Mouse (Mus musculus) forelimb bud, embryonic 11.5 days (tissue): ENCODE measurements around the gene Farp2.
A peak's percentile ranks its signal among the peaks of the same experiment; 100 is the strongest.

ENCODE experiments used
- DNase-seq: peaks from one replicate; pipeline ENCODE4 v3.0.0-alpha.2; 2012; ENCODE audit warnings: low read depth, low spot score

Gene Farp2

DNA sequence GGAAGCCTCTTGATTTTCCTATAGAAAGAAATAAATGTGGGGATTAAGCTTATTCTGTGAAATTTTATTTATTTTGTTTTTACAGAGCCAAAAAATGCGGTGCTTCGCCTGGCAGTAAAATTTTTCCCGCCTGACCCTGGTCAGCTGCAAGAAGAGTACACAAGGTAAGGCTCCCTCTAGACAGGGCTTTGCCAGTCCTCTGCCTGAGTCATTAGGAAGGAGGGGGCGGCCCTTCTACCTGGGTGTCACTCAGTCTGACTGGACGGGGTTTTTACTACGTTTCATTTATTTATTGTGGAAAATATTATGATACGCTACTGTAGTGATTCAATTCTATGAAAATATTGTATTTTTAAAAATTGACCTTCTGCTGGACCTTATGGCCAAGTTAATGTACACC lies 51.3 kb downstream of the Farp2 start:
- no peak for DNase-seq

DNA sequence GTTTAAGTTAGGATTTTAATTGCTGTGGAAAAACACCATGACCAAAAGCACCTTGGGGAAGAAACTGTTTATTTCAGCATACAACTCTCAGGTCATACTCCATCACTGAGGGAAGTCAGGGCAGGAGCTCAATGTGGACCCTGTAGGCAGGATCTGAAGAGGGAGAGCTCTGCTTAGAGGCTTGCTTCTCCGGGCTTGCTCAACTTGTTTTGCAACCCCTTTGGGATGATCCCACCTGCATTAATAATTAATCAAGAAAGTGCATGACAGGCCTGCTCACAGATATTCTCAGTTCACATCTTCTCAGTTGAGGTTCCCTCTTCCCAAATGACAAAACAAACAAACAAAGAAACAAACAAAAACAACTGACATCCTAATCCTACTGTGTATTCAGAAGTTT lies 51.8 kb downstream of the Farp2 start:
- DNase-seq = no peak

DNA sequence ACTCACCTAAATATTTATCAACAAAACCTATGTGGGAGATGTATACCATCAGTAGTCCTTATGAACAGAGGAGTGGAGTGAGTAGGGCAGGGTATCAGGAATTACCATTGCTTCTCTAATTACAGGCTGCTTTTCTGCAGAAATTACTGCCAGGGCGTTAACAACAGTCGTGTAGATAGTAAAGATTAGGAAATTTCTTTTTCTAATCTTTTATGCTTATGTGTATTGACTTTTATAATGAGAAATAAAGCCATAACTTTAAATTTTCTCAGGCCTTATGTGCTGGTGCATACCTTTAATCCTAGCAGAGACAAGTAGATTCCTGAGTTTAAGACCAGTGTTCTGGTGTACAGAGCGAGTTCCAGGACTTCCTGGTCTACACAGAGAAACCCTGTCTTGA lies 52.9 kb downstream of the Farp2 start:
- no peak for DNase-seq

DNA sequence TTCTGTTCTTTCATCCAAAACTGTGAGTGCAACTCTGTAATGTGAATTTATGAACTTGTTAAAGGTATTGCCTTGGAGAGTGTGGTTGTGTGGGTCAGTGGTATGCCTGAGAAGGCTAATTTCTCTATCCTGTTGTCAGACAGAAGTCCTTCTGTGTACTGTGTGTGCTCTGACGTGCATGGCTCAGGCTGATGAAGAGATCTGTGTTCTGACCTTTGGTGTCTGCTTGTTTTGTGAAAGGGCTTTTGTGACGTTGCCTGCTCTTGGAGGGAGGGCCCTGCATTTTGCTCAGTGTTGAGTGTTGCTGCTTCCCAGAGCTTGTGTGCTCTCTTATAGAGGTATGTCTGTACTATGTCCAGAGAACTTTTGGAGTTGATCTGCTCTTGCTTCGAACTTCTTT lies 55.1 kb downstream of the Farp2 start:
- no peak for DNase-seq

DNA sequence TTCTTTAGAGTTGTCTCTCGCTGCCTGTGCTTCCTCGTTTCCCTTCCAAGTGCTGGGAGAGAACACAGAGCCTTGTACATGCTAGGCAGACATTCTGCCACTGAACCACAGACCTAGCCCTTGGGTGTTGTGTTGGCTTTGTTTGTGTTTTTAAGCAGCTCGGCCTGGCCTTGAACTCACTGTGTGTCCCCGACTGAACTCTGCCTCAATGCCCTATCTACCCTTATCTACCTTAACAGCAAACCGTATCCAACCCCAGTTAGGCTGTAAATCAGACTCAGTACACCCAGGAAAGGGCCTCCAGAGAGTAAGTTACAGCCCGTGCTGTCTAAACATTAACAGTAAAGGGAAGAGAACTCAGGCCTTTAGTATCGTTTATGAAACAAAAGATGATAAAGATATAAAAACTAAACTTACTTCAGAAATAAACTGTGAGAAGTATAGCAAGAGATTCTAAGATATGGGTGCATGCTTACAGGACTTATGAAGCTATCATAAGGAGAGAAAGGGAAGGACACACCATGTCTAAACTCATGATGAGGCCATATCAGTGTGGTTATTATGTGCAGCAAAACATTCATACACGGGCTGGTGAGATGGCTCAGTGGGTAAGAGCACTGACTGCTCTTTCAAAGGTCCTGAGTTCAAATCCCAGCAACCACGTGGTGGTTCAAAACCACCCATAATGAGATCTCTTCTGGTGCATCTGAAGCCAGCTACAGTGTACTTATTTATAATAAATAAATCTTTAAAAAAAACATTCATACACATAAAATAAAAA lies 56.0 kb downstream of the Farp2 start:
- DNase-seq = no peak

DNA sequence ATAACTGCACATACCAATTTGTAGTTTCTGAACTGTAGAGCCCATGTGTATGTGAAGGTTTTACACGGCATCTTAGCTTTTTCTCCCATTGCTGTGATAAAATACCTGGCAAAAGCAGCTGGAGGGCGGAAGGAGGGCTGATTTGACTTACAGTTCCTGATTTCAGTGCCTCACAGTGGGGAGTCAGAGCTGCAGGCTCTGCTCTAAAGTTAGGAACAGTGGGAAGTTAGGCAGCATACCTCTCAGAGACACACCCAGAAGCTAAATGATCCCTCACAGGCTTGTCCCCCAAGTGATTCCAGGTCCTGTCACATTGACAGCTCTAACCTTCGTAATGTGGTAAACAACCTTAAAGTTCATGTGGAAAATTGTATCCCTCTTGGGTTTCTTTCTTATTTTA lies 65.2 kb downstream of the Farp2 start:
- DNase-seq = no peak

DNA sequence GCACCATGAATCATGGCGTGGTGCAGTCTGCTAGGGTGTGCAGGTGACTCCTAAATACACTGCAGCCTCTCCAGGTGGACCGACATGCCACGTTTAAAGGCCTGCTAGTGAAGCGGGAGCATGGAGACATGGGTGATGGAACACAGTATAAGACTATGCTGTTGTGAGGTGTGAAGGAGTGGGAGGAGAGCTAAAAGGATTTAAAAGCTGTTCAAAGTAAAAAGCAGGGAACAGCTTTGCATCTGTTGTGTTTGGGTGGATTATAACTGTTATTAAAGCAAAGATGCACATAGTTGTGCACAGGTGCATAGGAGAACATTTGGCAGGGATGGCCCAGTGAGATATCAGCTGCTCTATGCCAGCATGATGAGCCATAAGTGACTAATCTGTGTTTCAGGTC lies 66.0 kb downstream of the Farp2 start:
- no peak for DNase-seq

DNA sequence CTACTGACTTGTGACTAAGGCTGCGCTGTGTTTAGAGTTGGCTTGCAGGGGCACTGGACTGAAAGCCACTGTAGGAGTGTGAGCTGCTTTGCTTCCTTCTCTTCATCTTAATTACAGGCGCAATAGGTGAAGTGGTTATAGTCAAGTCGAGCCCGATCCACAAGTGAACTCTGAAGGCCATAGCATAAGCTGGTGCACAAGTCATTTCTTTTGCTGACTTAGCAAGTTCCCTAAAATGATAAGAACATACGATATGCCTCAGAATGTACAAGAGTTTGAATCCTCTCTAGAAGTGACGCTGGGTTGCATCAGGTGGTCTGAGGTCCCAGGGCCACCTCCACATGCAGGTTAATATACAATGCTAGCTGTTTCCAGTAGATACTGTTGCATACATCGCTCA lies 69.7 kb downstream of the Farp2 start:
- DNase-seq = no peak

DNA sequence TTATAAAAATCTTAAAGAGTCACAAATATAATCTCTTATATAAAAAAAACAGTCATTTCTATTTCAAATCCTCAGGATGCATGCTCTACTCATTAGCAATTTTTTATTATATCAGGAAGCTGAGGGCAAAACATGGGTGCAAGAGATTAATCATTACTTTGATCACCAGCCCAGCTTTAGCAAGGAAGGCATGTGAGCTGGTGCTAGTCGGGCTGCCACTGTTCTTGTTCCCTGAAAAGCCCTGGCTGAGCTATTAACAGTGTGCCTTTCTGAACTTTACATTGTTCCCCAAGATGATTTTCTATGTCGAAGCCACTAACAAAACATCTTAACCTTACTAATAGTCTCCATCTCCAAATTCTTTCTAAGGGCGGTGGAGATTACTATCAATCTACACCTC lies 76.5 kb downstream of the Farp2 start:
- no peak for DNase-seq

DNA sequence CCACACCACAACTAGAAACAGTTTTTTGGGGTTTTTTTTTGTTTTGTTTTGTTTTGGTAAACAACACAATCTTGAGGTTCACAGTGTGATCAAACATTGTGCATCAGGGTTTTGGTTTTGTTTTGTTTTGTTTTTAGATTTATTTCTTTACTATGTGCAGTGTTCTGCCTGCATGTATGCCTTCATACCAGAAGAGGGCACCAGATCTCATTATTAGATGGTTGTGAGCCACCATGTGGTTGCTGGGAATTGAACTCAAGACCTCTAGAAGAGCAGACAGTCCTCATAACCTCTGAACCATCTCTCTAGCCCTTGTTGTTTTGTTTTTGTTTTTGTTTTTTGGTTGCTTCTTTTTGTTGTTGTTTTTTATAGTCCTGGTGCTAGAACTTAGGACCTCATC lies 82.1 kb downstream of the Farp2 start:
- DNase-seq = no peak

DNA sequence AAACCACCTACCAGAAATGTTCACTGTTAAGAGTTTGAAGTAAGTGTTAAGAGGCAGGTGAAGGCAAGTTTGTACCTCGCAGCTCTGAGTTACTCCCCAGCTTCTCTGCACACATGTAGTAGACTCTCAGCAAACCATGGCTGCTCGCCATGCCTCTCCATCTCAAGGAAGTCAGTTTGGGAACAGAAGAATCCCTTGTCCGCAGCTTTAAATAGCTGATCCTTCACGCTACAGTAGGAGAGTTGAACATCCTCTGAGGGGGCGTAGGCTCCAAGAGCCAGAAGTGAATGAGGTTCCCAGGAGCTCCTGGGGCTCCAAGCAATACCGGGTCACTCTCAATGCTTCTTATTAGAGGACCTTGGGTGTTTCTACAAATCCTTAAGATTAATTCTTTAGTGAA lies 84.0 kb downstream of the Farp2 start:
- no peak for DNase-seq

DNA sequence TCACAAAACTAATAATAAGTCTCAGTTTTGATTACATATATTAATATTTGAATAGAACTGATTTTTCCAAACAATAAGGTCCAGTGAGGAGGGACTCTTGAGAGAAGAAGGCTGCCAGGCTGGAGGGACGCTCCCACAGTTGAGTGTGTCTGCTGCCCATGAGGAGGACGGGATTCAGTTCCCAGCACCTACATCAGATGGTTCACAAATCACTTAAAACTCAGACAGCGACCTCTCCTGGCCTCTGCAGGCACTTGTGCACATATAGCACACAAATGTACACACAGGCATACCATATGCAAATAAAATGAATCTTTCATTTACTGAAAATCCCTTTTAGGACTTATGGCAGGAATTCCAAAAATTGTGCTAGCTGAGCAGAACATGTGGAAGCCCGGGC lies 91.0 kb downstream of the Farp2 start:
- DNase-seq = no peak

DNA sequence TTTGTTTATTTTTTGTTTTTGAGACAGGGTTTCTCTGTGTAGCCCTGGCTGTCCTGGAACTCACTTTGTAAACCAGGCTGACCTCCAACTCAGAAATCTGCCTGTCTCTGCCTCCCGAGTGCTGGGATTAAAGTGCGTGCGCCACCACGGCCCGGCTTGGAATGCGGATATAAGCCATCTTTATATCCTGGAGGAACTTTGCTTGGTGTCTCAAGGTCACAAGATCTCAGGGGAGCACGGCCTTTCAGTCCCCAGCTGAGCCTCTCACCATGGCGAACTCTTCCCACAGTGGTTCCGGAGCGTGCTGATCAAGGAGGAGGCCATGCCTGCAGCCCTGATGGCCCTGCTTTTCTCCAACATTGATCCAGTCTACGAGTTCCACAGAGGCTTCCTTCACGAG lies 92.0 kb downstream of the Farp2 start:
- no peak for DNase-seq

DNA sequence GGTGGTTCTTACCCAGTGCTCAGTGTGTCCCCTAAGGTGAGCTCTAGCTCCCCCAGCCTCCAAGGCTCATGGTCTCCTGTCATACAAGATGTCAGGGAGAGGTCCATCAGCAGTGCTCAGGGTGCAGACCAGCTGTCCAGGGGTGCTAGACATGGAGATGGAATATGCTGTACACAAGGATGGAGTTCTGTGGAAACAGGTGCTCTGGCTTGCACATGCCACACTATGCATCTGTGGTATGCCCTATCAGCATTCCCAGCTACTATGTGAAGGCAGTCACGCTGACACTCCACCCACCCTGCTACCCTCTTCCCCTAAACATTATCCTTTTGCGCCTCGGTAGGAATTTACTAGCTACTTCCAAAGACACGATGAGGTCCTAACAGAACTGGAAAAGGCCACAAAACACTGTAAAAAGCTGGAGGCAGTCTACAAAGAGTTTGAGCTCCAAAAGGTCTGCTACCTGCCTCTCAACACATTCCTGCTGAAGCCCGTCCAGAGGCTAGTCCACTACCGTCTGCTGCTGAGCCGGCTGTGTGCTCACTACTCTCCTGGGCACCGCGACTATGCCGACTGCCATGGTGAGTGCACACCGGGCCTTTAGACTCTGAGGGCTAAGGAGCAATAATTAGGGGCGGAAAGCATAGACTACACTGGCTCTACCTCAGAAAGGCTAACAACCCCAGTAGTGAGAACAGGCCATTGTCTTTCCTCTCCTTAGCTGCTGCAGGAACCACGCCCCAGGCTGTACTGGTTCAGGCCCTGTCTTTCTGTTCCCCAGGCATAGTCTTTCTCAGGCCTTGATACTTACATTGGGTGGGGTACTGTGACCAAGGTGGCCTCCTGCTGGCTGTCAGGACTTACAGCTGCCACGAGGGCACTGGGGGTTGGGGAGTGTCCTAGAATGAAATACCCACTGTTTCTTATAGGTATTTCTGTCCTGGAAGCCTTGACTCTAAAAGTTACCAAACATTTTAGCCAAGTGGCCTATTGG lies 95.5 kb downstream of the Farp2 start:
- no peak for DNase-seq

DNA sequence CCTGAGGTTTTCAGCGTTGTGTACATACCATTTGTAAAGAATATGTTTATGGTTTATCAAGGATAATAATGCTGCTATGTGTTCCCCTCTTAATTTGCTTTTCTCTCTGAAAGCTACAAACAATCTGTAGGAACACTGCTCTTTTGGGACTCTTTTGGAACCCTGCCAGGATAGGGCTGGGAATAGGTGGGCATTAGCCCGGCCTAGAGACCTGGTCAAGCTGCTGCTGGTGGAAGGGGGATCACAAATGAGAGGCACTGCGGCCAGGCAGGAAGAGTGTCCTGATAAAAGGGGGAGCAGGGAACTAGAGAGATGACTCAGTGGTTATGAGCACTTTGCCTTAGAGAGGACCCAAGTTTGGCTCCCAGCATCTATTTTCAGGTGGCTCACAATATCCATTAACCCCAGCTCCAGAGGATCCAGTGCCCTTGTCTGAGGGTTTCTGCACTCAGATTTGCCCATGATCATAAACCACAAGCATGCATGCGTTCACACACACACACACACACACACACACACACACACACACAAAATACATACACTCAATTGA lies 96.9 kb downstream of the Farp2 start:
- no peak for DNase-seq

DNA sequence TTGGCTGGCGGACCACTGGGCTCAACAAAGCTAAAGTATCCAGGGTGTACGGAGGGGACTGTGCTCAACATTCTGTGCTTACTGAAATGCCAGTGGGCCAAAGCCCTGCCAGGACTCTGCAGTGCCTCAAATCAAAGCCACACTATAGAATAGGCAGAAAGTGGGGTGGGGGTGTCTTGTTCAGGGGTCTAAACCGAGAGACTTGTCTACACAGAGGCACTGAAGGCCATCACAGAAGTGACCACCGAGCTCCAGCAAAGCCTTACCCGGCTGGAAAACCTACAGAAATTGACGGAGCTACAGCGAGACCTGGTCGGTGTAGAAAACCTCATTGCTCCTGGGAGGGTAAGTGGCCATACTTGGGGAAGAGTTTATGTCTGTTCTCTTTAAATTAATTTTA lies 97.9 kb downstream of the Farp2 start:
- no peak for DNase-seq

DNA sequence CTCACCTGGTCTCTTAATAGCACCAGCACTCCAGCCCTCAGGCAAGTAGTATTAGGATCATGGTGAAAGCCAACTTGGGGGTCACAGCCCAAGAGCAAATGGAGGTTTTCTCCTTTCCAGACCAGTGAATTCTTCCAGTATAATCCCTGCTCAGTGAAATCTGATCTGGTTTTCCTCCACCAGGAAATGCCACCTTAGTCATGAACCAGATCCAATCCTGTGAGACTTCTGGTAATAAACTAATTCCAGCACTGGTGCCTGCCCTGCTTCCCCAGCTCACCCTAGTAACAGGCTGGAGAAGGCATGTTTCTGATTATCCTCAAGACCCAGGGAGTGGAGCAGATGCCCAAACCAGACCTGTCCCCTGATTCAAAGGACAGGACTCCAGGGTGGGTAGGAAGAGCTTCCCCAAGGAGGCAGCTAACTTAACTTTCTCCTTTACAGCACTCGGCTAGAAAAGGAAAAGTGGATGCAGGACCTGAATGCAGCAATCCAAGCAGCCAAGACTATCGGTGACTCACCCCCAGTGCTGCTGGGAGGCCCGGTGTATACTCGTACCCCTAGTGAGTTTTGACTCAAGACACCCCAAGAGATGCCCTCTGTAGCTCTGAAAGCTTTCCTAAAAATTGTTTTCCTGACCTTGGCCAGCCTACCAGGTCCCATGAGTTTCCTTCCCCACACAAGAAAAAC lies 106.3 kb downstream of the Farp2 start:
- DNase-seq = peak; percentile 84

DNA sequence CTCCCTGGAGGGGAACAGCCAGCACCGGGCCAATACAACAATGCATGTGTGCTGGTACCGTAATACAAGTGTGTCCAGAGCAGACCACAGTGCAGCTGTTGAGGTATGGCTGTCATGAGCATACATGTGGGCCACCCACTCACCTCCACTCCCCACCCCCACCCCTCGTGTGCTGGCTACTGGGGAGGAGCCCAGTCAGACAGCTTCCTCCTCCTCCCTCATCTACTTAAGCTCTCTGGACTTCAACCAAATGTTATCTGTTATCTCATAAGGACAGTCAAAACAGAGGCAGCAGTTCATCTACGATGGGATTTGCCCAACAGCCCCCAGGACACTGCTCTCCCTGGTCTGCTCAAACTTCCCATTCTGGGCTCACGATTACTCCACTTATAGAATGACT lies 107.1 kb downstream of the Farp2 start:
- DNase-seq = no peak

DNA sequence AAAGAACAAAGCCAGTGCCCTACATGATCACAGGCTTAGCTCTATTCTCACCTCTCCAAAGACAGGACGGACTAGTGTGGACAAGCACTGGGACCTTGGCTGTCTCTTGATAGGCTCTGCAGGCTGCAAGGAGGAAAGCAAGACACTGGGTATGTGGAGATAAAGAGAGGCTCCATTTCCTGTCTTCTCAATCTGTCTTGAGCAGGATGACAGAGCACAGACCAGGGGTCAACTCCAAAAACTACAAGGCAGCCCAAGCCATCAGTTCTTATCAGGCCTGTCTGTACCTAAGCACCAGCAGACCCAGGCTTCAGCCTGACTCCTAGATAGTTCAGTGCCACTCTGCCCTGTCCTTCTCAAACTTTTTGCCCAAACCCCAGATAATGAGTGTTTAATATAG lies 112.6 kb downstream of the Farp2 start:
- no peak for DNase-seq

DNA sequence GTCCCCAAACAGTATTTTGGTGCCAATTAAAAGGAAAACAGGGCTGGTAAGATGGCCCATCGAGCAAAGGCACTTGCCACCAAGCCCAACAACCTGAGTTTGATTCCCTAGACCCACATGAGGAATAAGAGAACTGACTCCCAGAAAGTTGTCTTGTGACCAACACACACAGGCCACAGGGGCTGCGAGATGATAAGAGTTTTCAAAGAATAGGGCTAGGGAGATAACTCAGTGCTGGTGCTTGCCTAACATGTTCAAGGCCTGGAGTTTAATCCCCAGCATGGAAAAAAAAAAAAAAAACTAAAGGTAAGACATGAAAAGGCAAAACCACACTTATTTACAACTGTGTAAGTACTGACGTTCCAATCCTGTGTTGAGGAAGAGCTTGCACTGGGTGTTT lies 118.9 kb downstream of the Farp2 start:
- no peak for DNase-seq

DNA sequence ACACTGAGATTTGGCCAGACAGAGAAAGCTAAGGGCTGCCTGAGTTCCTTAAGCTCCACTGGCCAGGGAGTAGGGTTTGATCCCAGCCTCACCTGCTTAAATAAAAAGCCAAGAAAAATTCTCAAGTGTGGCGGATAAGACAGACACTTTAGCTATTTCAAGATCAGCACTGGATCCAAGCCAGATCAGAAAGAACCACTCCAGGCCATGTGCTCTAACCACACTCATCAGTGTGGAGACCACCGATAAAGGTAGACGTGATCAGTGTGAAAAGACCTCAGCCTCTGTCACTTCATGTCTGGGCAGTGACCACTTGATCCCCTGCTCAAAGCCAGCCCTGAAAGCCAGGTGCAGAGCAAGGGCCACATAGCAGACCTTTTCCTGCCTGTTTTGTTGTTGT lies 120.8 kb downstream of the Farp2 start:
- DNase-seq = no peak

DNA sequence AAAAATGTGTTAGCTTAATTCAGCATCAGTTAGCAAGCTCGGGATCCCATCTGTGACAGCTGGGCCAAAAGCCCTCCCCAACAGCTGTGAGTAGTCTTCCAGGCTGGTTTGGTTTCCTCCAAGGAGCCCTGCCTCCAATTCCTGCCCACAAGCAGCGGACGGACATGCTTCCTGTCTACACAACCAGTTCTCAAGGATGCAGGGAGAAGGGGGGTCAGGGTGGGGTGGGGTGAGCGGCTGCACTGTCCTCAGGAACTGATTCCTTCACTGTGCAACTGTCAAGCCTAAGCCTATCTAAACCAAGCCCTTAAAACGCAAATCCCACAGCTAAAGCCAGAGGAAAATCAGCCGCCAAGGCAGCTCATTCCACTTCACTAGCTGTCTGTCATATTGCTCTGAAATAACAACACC lies 122.6 kb downstream of the Farp2 start:
- DNase-seq = no peak
